Mouse (Mus musculus) liver, postnatal 0 days (tissue): ENCODE results near the gene Tmem238l.

Experiments used
- CTCF ChIP-seq: sonication (generic); IDR thresholded peaks from 2 replicates; pipeline ENCODE4 v1.5.1; 2016; ENCODE audit warnings: antibody characterized with exemption, low read depth
- EP300 ChIP-seq: IDR thresholded peaks from 2 replicates; pipeline ENCODE4 v1.6.1; 2016; ENCODE audit warnings: antibody characterized with exemption, low read depth, mild to moderate bottlenecking

DNA sequence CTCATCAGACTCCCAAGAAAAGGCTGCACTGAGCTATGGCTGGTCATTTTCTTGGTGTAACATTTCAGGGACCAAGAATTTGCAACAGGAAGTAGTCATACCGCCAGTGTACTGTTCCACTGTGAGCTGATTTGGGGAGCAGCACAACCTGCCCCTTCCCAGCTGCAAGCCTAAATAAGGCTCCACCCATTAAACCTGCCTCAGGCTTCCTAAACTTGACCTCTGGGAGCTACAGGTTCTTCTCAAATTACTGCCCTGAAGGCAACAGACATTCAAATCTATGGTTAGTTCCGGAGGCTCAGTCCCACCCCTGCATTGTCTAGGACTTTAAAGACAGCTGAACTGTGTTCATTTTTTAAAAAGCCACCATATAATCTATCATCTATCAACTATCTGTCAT is 36.4 kb upstream of the Tmem238l start:
- TF ChIP-seq CTCF (no peak), EP300 (no peak)
